Mouse (Mus musculus): Measurements from ENCODE around the gene Mrps7.

DNA sequence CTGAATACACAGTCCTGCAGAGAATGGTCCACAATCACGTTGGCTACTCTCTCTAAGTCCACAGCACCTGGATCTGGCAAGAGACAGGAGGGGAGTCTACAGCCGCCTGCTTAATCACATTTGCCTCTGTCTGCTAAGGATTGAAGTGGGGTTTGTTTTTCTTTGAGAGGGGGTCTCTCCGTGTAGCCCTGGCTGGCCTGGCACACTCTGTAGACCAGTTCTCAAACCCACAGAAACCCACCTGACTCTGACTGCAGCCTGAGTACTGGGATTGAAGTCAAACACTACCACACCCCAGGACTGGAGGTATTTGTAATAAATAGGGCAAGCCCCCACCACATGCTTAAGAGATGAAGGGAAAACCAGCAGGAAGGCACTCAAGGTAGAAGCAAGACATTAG, 5.9 kb downstream of the Mrps7 start:
- TF ChIP-seq CTCF (conservative IDR thresholded peaks at IDR 0.05; ENCODE audit: low read length) (no peak), POU5F1 (IDR thresholded peaks at IDR 0.05; ENCODE audit: borderline replicate concordance, low read length) (no peak), NANOG (IDR thresholded peaks at IDR 0.05; ENCODE audit: borderline replicate concordance, low read length) (no peak)
